In the genomic region with DNA sequence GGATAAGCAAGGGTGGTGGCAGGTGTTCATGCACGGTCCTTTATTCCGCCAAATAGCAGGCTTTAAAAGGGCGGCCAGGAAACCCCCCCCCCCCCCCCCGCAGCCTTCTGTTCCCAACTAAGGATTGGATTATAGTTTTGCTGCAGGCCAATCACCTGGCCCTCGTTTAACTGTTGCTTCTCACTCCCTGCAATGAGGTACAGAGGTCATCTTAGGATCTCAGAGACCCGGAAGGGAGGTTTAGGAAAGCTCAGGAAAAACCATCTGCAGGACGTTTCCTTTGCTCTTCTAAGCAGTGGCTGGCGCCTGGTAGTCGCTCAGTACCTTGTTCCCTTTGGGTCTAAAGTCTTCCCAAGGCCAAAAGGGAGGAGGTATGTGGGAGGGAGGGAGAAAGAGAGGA, we compare ENCODE assay signal across 10 mouse cellular contexts. TPM values are rescaled to one million over a fixed set of nuclear protein-coding genes. Genes with fewer than 3 reads are reported as not detected.
DNase-seq lines count a peak whose midpoint lies in the region; ATAC-seq and TF ChIP-seq lines count a peak whose summit lies in the region.
"Had no signal": no experiment of that assay in that cellular context is flagged by ENCODE, and none has a peak within 500 bp of the region (broad histone marks: within the 10 kb centered on the region; RNA-seq: fewer than 3 reads in every experiment).

No protein-coding gene starts in this region.

- H3K9me3 ChIP-seq in intestine, embryonic 16.5 days (ENCODE audit: control insufficient read depth, low read length): no peaks in the 10 kb centered on the region
- no peaks in the 10 kb centered on the region for H3K9me3 ChIP-seq in midbrain, embryonic 14.5 days (ENCODE audit: control insufficient read depth, low read length)

- H3K36me3 ChIP-seq in kidney, adult 2 months (ENCODE audit: control insufficient read depth, insufficient read depth, low read length): no peaks in the 10 kb centered on the region
- H3K36me3 ChIP-seq in intestine, embryonic 16.5 days (ENCODE audit: control insufficient read depth, insufficient read depth, low read length): no peaks in the 10 kb centered on the region
- H3K36me3 ChIP-seq in midbrain, embryonic 14.5 days (ENCODE audit: control insufficient read depth, insufficient read depth, low read length): no peaks in the 10 kb centered on the region

- no peak overlapping the region for H3K27ac ChIP-seq in kidney, adult 2 months (ENCODE audit: insufficient read depth, low read depth, low read length)
- peak overlapping the region; percentile 93 for H3K27ac ChIP-seq in intestine, embryonic 16.5 days (ENCODE audit: low read length)
- H3K27ac ChIP-seq in midbrain, embryonic 14.5 days (replicated peaks; ENCODE audit: low read depth, low read length): no peak overlapping the region
- H3K27ac ChIP-seq: gastrocnemius, adult 2 months had no signal

- TF ChIP-seq CTCF in kidney, adult 2 months (conservative IDR thresholded peaks at IDR 0.05; ENCODE audit: insufficient read depth, insufficient read length, low read depth, low read length): no peak

- H3K27me3 ChIP-seq in kidney, adult 2 months (replicated peaks; ENCODE audit: control insufficient read depth, insufficient read depth, low read length): no peaks in the 10 kb centered on the region
- H3K27me3 ChIP-seq in intestine, embryonic 16.5 days (replicated peaks; ENCODE audit: control insufficient read depth, insufficient read depth, low read length): peaks cover 7% of the 10 kb centered on the region
- peaks cover 18% of the 10 kb centered on the region for H3K27me3 ChIP-seq in midbrain, embryonic 14.5 days (ENCODE audit: control insufficient read depth, insufficient read depth, low read length)

- peak; percentile 33 for DNase-seq in kidney, adult 2 months
- no peak for DNase-seq in kidney, postnatal 14 days
- DNase-seq in cerebellum, postnatal 36 days: peak; percentile 15 to 36
- peak; percentile 12 for DNase-seq in midbrain, embryonic 14.5 days
- no peak for DNase-seq in adrenal gland, adult 18-20 months (ENCODE audit: low spot score in 2 of 2)
- no peak for DNase-seq in urinary bladder, postnatal 25 days (ENCODE audit: low spot score)
- DNase-seq: gastrocnemius, adult 2 months; left cerebral cortex, postnatal 4 days had no signal

- peak overlapping the region; percentile 81; the same call in 1 of the 2 replicates for H3K9ac ChIP-seq in intestine, embryonic 16.5 days (ENCODE audit: low read depth, low read length)
- H3K9ac ChIP-seq in midbrain, embryonic 14.5 days (replicated peaks; ENCODE audit: low read length): no peak overlapping the region

- H3K4me3 ChIP-seq in kidney, adult 2 months (ENCODE audit: insufficient read depth, low read depth, low read length): peak overlapping the region; percentile 11; the same call in 1 of the 2 replicates
- peak overlapping the region; percentile 64 for H3K4me3 ChIP-seq in intestine, embryonic 16.5 days (ENCODE audit: low read length)
- no peak overlapping the region for H3K4me3 ChIP-seq in midbrain, embryonic 14.5 days (replicated peaks; ENCODE audit: low read depth, low read length)

- WGBS in kidney, adult 2 months: 4% methylated on average over 9 of the region's 9 CpGs
- 8% methylated on average over 9 of the region's 9 CpGs for WGBS in intestine, embryonic 16.5 days
- WGBS in midbrain, embryonic 14.5 days: 5% methylated on average over 9 of the region's 9 CpGs

- no peaks in the 10 kb centered on the region; the same call in 1 of the 2 replicates for H3K4me1 ChIP-seq in kidney, adult 2 months (ENCODE audit: control insufficient read depth, insufficient read depth, low read length)
- peaks cover 9% of the 10 kb centered on the region for H3K4me1 ChIP-seq in intestine, embryonic 16.5 days (ENCODE audit: control insufficient read depth, insufficient read depth, low read length)
- peaks cover 16% of the 10 kb centered on the region for H3K4me1 ChIP-seq in midbrain, embryonic 14.5 days (ENCODE audit: control insufficient read depth, insufficient read depth, low read length)

- peak overlapping the region; percentile 58 for H3K4me2 ChIP-seq in intestine, embryonic 16.5 days (ENCODE audit: low read depth, low read length)
- H3K4me2 ChIP-seq in midbrain, embryonic 14.5 days (ENCODE audit: low read length): 0 out of 2 replicates have a peak overlapping the region, but pooled peaks have one; percentile 9

- TF ChIP-seq POLR2A in kidney, adult 2 months (IDR thresholded peaks at IDR 0.05; ENCODE audit: low read depth, low read length): no peak

- peak; percentile 50 for ATAC-seq in intestine, embryonic 16.5 days
- ATAC-seq in midbrain, embryonic 14.5 days (ENCODE audit: low FRiP score, low TSS enrichment): no peak
- no peak for ATAC-seq in frontal cortex, adult (ENCODE audit: low TSS enrichment)

RNA-seq across cellular contexts. Expression of a gene that starts 0.9 kb away (rescaled TPM):
- polyA plus RNA-seq in kidney, adult 2 months (2012; rRNA removed): 15.6 and 17.8 TPM in 2 replicates
- 46.4 and 48.0 TPM in 2 replicates for polyA plus RNA-seq in intestine, embryonic 16.5 days (2015; fragmentation: Nextera tagmentation; extraction: Ambion mirVana)
- 1.0 and 1.5 TPM in 2 replicates for polyA plus RNA-seq in midbrain, embryonic 14.5 days (2014; fragmentation: Nextera tagmentation; extraction: Ambion mirVana)
- 1 to 10 TPM; 2.3 to 3.5 TPM for total RNA-seq in adrenal gland, adult 18-20 months (2021)
- total RNA-seq: gastrocnemius, adult 2 months had no signal

Comparison
In these comparisons a context has a peak if more than half of its experiments do, and no peak if none do; other contexts are left out.
1. DNase-seq: peak in kidney, adult 2 months (single experiment), cerebellum, postnatal 36 days (2 of 2) and midbrain, embryonic 14.5 days (single experiment); none in kidney, postnatal 14 days (single experiment), adrenal gland, adult 18-20 months (0 of 2) and urinary bladder, postnatal 25 days (single experiment).